Mouse (Mus musculus): ENCODE results near the gene Dbx2. TPM values are rescaled to one million over a fixed set of nuclear protein-coding genes. Genes with fewer than 3 reads are reported as not detected.
A peak's percentile ranks its signal among the peaks of the same experiment; 100 is the strongest.

Gene Dbx2
- polyA plus RNA-seq, 1 experiment from 2014 or later = not detected

DNA sequence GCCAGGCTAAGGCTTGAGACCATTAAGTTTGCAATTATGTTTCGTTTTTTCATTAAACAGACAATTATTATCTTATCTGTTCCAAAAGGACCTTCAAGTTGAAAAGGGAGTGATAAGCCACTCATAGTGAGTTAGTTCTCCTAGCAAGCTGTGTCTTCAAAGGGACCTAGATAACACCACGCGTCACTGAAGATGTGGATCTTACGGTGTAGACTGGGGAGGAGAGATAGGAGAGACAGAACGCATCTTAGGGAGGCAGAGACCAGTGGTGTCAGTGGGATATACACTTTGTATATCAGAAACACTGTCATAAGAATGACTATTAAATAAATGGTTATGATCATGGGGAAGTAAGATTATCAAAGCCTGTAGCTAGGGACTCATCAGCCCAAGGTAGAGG, 4.6 kb upstream of the Dbx2 start:
- Histone ChIP-seq H3K27me3 (replicated peaks) (peaks cover 12% of the 10 kb centered on the region), H3K9me3 (replicated peaks) (no peaks in the 10 kb centered on the region), H3K4me1 (peaks cover 6% of the 10 kb centered on the region; the same call in 1 of the 2 replicates), H3K4me2 (no peak overlapping the region), H3K27ac (no peak overlapping the region), H3K4me3 (no peak overlapping the region), H3K36me3 (no peaks in the 10 kb centered on the region), H3K9ac (no peak overlapping the region)
- peak; percentile 98 for ATAC-seq
- WGBS (ENCODE audit: insufficient replicate concordance) = 26% methylated on average over 5 of the region's 5 CpGs

DNA sequence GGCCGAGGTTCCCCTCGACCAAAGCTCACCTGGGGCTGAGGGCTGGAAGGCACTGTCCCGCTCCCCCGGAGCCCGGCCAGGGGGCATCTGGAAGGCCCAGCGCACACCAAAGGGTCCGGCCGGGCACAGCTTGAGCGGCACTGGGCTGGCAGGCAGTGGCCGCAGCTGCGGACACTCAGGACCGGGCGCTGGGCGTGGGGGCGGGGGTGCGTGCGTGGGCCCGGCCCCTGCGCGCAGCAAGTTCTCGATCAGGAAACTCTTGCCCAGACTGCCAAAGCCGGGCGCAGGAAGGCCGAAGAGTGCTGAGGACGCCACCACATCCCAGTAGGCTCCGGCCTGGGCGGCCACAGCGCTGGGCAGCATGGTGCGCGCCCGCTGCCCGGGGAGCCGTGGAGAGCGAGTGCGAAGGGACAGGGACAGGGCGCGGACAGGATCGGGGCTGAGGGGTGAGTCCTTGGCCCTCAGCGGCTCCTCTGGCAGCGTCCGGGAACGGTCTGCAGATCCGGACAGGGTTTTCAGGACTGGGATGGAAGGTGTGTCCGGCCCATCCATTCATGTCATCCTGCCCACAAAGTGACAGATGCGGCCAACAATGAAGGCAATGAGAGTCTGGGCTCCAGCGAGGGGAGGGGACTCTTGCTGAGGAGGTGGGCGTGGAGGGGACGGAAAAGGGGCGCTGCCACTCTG, 1.4 kb downstream of the Dbx2 start:
- H3K27me3 ChIP-seq (replicated peaks) = peaks cover 65% of the 10 kb centered on the region
- H3K9me3 ChIP-seq (replicated peaks) = no peaks in the 10 kb centered on the region
- H3K27ac ChIP-seq = no peak overlapping the region
- H3K9ac ChIP-seq = no peak overlapping the region
- no peak for ATAC-seq
- H3K36me3 ChIP-seq = no peaks in the 10 kb centered on the region
- 4% methylated on average over 49 of the region's 49 CpGs for WGBS (ENCODE audit: insufficient replicate concordance)
- H3K4me2 ChIP-seq = peak overlapping the region; percentile 32
- peak overlapping the region; percentile 12; the same call in 1 of the 2 replicates for H3K4me3 ChIP-seq
- no peaks in the 10 kb centered on the region for H3K4me1 ChIP-seq

DNA sequence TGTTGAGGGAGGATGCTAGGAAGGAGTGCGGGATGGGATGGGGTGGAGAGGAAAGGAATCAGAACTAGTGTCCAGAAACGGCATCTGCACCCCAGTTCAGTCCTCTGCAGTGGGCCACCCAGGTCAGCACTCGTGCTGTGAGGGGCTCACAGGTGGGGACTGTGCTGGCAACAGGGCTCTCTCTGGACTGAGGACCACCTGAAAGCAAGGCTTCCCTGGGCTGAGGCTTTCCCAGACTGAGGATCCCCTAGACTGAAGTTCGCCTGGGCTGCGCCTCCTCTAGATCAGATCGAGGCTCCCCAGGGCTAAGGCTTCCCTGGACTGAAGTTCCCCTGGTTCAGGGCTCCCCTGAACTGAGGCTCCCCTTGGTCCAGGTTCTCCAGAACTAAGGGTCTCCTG, 1.9 kb downstream of the Dbx2 start:
- ATAC-seq = no peak
- Histone ChIP-seq H3K4me1 (no peaks in the 10 kb centered on the region), H3K4me3 (peak overlapping the region; percentile 12; the same call in 1 of the 2 replicates), H3K27ac (no peak overlapping the region), H3K36me3 (no peaks in the 10 kb centered on the region), H3K9ac (no peak overlapping the region), H3K9me3 (replicated peaks) (no peaks in the 10 kb centered on the region), H3K27me3 (replicated peaks) (peaks cover 70% of the 10 kb centered on the region), H3K4me2 (peak overlapping the region; percentile 32; the same call in 1 of the 2 replicates)
- 7% methylated on average over 6 of the region's 6 CpGs for WGBS (ENCODE audit: insufficient replicate concordance)

DNA sequence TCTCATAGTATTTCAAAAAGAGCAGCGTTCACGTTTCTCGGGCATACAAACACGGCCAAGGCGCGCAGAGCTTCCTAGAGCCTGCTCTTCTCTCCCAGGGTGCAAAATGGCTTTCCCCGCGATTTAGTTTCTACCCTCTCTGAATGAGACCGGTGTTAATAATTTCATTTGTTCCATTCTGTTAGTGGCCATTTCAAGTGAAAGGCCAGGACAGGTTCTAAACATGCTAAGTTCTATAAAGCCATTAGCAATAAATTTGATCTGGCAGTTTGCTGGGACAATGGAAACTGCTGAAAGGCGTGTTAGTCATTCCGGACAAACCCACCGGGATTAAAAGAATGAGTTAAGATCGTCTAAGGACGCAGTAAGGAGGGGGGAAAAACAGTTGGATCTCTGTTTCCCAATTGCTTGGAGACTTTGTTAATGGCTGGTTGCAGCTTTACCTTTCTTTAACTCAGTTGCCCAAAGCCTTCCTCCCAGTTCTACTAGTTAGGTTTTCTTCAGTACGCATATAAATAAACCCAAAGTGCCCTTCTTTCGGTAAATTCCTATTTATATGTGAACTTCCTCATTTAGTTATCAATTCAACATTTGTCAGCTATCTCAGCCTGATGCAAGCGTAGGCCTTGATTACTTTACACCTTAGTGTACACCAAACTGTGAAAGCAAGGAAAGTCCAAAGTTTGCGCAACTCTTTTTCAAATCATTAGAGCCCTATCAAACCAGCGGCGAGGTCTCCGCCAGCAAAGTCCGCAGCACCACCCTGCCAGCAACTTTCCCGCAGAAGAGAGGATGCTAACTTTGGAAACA, 2.7 kb downstream of the Dbx2 start:
- 5% methylated on average over 23 of the region's 23 CpGs for WGBS (ENCODE audit: insufficient replicate concordance)
- H3K27me3 ChIP-seq (replicated peaks) = peaks cover 71% of the 10 kb centered on the region

DNA sequence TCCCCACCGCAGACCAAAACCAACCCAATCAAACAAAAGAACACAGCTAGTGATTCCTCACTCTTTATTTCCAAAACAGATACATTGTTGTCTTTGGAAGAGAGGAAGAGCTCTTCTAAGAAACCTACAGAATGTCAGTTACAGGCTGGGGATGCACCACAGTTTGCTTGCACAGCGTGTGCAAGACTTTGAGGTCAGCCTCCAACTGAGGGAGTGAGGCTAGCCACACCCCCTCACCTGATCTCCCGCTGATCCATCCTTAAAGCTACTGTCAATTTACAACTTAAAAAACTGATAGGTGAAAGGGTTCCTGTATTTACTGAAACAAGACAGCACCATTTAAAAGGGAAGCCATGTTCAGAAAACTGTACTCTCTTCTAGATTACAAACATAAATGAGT, 3.9 kb downstream of the Dbx2 start:
- WGBS (ENCODE audit: insufficient replicate concordance) = 3% methylated on average over 3 of the region's 3 CpGs
- H3K4me1 ChIP-seq = no peaks in the 10 kb centered on the region
- H3K4me3 ChIP-seq = no peak overlapping the region
- no peak for ATAC-seq
- no peaks in the 10 kb centered on the region for H3K9me3 ChIP-seq (replicated peaks)
- H3K36me3 ChIP-seq = no peaks in the 10 kb centered on the region
- no peak overlapping the region for H3K9ac ChIP-seq
- no peak overlapping the region for H3K4me2 ChIP-seq
- H3K27me3 ChIP-seq (replicated peaks) = peaks cover 71% of the 10 kb centered on the region
- H3K27ac ChIP-seq = no peak overlapping the region

More for the DNA sequence above, 2.7 kb downstream of the Dbx2 start:
- H3K9ac ChIP-seq = no peak overlapping the region
- H3K4me1 ChIP-seq = no peaks in the 10 kb centered on the region
- H3K4me3 ChIP-seq = no peak overlapping the region
- no peak for ATAC-seq
- H3K27ac ChIP-seq = no peak overlapping the region
- no peaks in the 10 kb centered on the region for H3K36me3 ChIP-seq
- H3K4me2 ChIP-seq = no peak overlapping the region
- no peaks in the 10 kb centered on the region for H3K9me3 ChIP-seq (replicated peaks)

DNA sequence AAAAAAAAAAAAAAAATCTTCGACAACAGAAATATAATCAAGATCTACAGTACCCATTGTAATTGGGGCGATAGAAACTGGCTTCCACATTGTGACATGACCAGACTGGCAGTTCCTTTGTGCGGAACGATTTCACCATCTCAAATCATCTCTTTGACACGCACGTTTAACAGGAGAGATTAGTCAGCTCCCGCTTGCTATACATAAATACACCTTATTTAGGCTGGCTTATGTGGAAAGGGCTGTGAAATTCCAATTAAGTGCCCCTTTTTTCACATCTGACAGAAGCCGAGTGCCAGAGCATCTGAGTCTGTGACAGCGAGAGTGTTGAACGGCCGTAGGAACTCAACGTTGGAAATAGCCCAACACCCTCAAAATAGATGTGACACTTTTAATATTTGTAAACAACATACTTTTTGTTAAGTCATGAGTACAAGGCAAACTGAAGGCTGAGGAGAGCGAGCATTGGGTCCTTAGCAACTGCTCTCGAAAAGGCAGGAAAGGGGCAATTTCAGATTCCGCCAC, 12.2 kb downstream of the Dbx2 start:
- ATAC-seq = no peak
- 78% methylated on average over 15 of the region's 15 CpGs for WGBS (ENCODE audit: insufficient replicate concordance)

DNA sequence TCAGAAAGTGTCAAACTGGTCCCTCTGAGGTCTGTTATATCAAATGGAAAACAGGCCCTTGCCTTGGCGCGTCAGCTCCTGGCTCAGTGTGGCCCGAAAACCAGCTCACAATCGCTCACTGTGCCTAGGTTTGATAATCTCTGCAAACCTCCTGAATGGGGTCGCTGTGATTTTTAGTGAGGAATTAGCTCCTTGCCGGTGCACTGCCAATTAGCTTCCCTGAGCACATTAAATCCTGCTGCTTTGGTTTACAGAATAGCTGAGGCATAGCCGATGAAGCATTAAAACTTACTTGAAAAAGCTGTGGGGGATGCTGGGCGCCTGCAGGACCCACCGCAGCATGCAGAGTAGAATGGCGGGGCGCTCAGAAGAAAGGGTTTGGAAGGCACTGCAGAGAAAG, 15.4 kb downstream of the Dbx2 start:
- Histone ChIP-seq H3K4me1 (no peaks in the 10 kb centered on the region), H3K9me3 (replicated peaks) (0 out of 2 replicates have a peak, but pooled peaks cover 4% of the 10 kb centered on the region), H3K4me3 (no peak overlapping the region), H3K27me3 (replicated peaks) (peaks cover 9% of the 10 kb centered on the region; the same call in 1 of the 2 replicates), H3K4me2 (no peak overlapping the region), H3K27ac (no peak overlapping the region), H3K36me3 (no peaks in the 10 kb centered on the region), H3K9ac (no peak overlapping the region)
- no peak for ATAC-seq
- WGBS (ENCODE audit: insufficient replicate concordance) = 27% methylated on average over 11 of the region's 11 CpGs

More for the DNA sequence above, 12.2 kb downstream of the Dbx2 start:
- Histone ChIP-seq H3K27me3 (replicated peaks) (peaks cover 9% of the 10 kb centered on the region; the same call in 1 of the 2 replicates), H3K27ac (no peak overlapping the region), H3K4me2 (no peak overlapping the region), H3K9me3 (replicated peaks) (0 out of 2 replicates have a peak, but pooled peaks cover 4% of the 10 kb centered on the region), H3K4me1 (no peaks in the 10 kb centered on the region), H3K36me3 (no peaks in the 10 kb centered on the region), H3K4me3 (no peak overlapping the region), H3K9ac (no peak overlapping the region)

DNA sequence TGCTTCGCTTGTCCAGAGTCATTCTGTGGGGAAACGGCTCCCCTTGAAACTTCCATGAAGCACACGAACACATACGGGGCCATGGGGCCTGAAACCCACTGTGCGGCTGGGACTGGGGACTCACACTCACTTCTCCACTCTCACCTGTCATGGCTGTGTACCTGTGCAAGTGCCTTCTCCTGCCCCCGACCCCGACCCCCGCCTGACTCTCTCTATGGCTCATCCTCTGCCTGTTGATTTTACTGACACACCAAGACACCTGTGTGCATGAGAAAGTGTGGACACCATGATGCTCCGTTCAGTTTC, 16.0 kb downstream of the Dbx2 start:
- Histone ChIP-seq H3K4me2 (no peak overlapping the region), H3K4me3 (no peak overlapping the region), H3K27me3 (replicated peaks) (peaks cover 9% of the 10 kb centered on the region; the same call in 1 of the 2 replicates), H3K9me3 (replicated peaks) (0 out of 2 replicates have a peak, but pooled peaks cover 4% of the 10 kb centered on the region), H3K9ac (no peak overlapping the region), H3K27ac (no peak overlapping the region), H3K4me1 (no peaks in the 10 kb centered on the region), H3K36me3 (no peaks in the 10 kb centered on the region)
- WGBS (ENCODE audit: insufficient replicate concordance) = 62% methylated on average over 9 of the region's 9 CpGs
- no peak for ATAC-seq

DNA sequence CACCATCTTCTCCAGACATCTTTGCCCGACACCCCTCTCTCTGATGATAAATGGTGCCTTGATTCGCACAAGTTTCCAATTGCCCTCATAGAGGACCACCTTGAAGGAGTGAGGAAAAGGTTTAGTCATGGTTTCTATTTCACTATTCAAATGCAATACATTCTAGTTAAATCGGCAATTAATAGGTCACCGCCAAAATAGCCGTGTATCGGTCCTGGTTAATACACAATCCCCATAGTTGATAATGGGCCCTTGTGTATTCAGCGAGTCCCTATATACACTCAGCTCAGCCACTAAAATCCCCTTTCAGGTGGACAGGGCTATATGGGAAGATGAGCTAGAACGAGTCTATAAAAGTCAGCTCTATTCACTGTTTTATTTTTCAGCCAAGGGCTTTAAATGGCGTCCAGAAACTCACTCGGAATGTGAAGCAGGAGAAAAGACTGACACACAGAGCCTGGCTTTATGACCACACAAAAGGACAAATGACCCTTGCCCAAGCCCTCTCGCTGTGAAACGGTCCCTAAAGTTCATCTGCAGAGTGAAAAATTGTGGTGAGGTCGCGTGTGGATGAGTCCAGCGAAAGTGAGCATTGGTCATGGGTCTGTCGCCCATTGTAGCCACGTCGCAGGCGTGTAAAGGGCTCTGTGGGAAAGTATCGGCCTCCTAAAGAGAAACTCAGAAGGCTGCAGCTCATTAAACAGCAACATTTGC, 16.5 kb downstream of the Dbx2 start:
- no peak overlapping the region for H3K4me2 ChIP-seq
- H3K27ac ChIP-seq = no peak overlapping the region
- 77% methylated on average over 20 of the region's 20 CpGs for WGBS (ENCODE audit: insufficient replicate concordance)
- H3K27me3 ChIP-seq (replicated peaks) = peaks cover 9% of the 10 kb centered on the region; the same call in 1 of the 2 replicates
- no peaks in the 10 kb centered on the region for H3K4me1 ChIP-seq
- H3K9ac ChIP-seq = no peak overlapping the region
- ATAC-seq = no peak
- H3K9me3 ChIP-seq (replicated peaks) = 0 out of 2 replicates have a peak, but pooled peaks cover 4% of the 10 kb centered on the region
- no peaks in the 10 kb centered on the region for H3K36me3 ChIP-seq
- H3K4me3 ChIP-seq = no peak overlapping the region

DNA sequence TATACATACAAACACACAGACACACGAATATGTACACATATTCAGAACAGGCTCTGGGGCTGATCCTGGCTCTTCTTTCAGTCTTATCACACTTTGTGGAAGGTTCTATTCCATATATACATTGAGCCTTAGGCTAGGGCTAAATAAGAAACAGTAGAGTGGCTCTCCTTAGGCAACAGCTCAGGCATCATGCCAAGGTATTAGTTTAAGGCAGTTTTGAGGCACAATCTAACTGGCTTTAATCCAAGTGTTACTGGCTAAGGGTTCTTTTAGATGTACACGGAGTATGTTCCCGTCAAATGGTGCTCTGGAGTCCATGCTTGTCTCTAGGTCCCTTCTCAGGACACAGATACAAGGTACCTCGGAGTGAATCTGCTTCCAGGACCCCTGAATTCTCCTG, 31.4 kb downstream of the Dbx2 start:
- WGBS (ENCODE audit: insufficient replicate concordance) = 69% methylated on average over 4 of the region's 4 CpGs
- ATAC-seq = no peak
- H3K4me3 ChIP-seq = no peak overlapping the region

DNA sequence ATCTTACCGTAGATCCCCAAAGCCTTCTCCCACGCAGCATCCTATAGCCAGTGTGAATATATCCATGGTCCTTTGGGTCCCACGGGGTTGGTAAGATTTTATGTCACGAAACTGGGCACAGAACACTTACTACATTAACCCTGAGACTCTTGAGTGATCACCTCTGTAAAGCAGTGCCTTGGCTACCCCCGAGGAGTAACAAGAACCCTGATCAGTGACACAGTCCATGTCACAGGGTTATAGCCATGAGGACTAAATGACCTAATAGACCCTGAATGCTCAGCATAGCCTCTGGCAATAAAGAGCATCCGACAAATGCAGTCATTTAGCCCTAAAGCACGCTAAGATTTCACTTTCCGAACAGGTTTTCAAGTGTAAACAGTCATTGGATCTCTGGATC, 33.0 kb downstream of the Dbx2 start:
- ATAC-seq = no peak
- Histone ChIP-seq H3K4me3 (no peak overlapping the region), H3K9me3 (replicated peaks) (no peaks in the 10 kb centered on the region), H3K9ac (no peak overlapping the region), H3K27ac (no peak overlapping the region), H3K27me3 (replicated peaks) (no peaks in the 10 kb centered on the region), H3K4me2 (no peak overlapping the region), H3K36me3 (no peaks in the 10 kb centered on the region), H3K4me1 (no peaks in the 10 kb centered on the region)
- 61% methylated on average over 8 of the region's 8 CpGs for WGBS (ENCODE audit: insufficient replicate concordance)

More for the DNA sequence above, 31.4 kb downstream of the Dbx2 start:
- no peaks in the 10 kb centered on the region for H3K36me3 ChIP-seq
- no peaks in the 10 kb centered on the region for H3K27me3 ChIP-seq (replicated peaks)
- no peaks in the 10 kb centered on the region for H3K4me1 ChIP-seq
- no peak overlapping the region for H3K27ac ChIP-seq
- H3K9ac ChIP-seq = no peak overlapping the region
- no peak overlapping the region for H3K4me2 ChIP-seq
- H3K9me3 ChIP-seq (replicated peaks) = no peaks in the 10 kb centered on the region
